Mouse (Mus musculus) ZHBTc4 (cell line): ENCODE data around the gene Ephx1.

Source experiments
- DNase-seq: peaks from one replicate; pipeline ENCODE4 v3.0.0-alpha.2; 2011; ENCODE audit warnings: low read depth, low spot score

Gene Ephx1

GRCm38 (mm10) chr1:181014731-181015500, 5.8 kb downstream of the Ephx1 start:
- DNase-seq = no peak

DNA sequence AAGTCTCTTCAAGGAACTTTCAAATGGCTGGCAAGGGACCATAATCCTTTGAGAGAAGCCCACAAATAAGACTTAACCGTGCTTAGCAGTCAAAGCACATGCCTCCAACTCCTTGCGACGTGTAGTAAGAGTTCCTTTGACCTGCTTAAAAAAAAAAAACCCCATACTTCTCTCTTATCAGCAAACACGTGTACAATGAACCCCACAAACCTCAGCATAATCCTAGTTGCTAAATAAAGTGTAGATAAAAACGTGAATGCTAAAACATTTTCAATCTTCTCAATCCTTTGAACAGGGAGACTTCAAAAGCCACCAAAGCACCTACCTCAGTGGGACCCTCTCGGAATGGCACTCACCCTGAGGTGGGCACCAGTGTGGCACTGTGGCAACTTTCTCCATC, 7.3 kb downstream of the Ephx1 start:
- DNase-seq = no peak

- DNase-seq = no peak
Measured at GRCm38 (mm10) chr1:181012416-181012815, 8.3 kb downstream of the Ephx1 start.

GRCm38 (mm10) chr1:181011601-181012000, 9.1 kb downstream of the Ephx1 start:
- no peak for DNase-seq

DNA sequence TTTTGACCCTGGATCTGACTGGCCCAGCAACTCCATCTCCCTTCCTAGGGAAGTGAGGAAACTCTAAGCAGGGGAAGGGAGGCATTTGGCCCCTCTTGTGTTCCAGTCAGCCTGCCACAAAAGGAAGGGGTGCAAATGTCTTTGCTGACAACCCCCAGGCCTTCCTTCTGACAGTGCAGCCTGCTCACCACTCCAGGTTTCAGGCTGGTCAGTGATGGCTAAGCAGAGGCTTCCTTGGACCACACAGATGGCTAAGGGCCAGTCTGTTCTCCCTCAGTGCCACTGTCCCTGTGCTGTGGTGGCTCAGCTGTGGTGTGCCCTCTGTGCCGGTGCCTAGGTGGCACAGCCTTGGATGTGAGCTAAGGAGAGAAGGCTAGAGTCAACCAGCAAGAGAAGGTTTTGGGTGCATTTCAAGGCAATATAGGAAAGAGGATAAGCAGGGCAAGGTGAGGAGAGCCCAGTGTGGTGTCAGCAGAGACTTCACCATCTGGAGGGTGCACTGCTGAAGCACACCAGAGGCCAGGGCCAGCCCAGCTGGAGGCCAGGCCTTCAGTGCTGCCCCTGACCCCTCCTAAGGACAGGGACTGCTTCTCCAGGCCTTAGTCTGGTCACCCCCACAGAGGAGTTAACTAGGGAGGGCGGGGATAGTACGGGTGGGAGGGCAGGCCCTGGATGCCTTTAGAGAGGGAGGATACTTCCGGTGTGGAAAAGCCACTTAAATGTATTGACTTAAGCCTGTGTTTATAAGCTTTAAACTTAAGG, 10.4 kb downstream of the Ephx1 start:
- DNase-seq = no peak

- no peak for DNase-seq
Measured at GRCm38 (mm10) chr1:181009754-181010153, 10.9 kb downstream of the Ephx1 start.

- no peak for DNase-seq
Measured at GRCm38 (mm10) chr1:181009011-181009590, 11.6 kb downstream of the Ephx1 start.

GRCm38 (mm10) chr1:181008266-181008665, 12.4 kb downstream of the Ephx1 start:
- no peak for DNase-seq

DNA sequence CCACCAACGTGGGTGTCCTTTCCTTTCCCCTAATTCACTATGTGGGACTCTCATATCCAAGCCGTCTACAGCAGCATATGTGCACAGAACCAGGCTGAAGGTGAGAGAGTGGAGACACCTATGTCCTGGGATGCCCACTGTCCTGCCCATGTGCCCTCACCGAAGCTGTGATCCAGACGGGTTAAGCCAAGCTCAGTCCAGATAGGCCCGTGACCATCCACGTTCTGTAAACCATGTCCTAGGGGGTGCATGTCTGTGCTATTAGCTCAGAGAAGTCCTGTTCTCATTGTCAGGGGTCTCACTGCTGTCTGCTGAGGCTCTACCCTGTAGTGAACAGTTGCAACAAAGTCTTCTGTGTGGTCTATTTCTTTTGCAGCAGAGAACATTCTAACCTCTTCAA, 12.9 kb downstream of the Ephx1 start:
- DNase-seq = no peak

GRCm38 (mm10) chr1:181005331-181005730, 15.4 kb downstream of the Ephx1 start:
- no peak for DNase-seq

DNA sequence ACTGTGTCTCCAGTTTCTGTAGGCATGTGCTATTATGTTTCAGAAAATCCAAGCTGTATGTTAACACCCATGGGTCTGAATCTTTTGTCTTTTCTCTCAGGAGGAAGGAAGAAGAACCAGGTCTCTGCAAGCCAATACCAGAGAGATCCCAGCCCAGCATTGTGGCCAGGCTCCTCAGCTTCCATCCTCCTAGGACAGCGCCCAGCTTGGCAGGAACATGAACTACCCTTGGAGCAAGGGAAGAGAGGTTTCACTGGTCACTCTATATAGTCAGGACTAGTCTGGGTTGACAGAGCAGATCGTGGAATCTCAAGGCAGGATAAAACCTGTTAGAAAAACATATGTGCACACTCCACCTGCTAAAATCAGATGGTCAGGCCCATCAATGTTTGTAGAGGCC, 16.9 kb downstream of the Ephx1 start:
- DNase-seq = no peak

DNA sequence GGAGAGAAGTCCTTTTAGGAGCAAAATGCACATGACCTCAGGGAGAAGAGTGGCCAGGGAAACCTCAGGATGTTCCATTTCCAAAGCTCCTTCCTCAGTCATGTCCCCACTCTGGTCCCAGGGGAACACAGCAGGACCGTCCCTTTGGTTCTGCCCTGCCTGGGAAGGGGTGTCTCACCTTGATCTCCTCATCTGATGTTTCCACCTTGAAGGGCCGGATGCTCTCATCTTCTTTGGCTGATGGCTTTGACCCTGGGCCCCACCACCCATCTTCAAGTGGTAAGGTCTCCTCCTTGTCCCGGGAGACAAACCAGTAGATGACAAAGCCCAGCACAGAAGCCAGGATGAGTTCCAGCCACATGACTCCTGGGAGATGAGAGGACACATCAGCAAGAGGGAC, 19.1 kb downstream of the Ephx1 start:
- DNase-seq = no peak

DNA sequence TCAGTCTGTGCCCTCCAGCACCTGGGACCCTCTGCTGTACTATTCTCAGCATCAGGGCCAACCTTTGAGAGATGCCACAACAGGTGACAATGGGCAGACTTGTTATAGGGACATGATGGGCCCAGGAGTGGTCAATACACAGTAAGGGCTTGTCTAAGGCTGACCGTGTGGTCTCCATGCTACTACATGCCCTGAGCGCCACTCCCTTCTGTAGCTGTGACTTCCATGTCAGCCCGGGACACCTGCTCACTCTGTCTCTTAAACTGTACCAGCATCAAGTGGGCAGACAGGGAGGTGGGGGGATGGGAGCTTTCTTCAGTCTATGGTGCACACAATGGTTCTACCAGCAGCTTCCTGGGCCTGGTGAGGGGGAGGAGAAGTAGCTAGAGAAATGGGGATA, 19.5 kb downstream of the Ephx1 start:
- no peak for DNase-seq

- DNase-seq = peak; percentile 36
Measured at GRCm38 (mm10) chr1:181000501-181001092, 20.1 kb downstream of the Ephx1 start.

- peak; percentile 67 for DNase-seq
Measured at GRCm38 (mm10) chr1:180992142-180992541, 28.6 kb downstream of the Ephx1 start.

DNA sequence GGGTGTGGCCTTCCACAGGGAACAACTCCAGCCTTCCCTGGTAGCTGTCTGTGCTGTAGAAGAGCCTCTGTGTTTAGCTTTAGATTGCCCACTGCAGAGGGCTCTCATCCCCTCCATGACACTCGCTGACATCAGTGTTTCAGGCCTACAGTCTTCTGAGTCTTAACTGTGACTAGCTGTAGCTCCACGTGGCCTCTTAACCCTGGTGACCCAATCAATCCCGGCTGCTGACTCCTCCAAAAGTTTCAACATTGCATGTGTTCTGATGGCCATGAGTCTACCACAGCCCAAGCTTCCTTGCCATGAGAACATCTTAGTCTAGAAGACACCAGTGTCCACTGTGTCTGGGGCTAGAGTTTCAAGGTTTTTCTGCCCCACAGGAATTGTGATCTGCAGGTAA, 30.0 kb downstream of the Ephx1 start:
- no peak for DNase-seq

DNA sequence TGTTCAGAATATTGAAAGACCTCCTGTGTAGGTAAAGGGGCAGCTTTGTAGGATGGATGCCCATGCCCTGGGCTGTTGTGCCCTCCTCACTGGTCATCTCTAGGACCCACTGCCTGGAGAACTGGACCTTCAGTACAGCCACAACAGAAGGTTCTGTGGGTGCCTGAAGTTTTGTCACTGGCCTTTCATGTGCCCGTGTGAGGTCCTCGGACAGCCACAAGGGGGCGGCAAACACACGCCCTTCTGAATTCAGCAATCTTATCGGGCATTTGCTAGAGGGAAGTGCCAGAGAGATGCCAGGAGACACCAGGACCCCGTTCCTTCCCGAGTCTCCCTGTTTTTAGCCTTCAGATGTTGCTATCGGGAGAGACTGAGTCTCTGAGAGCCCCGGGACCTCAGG, 32.9 kb downstream of the Ephx1 start:
- peak; percentile 84 for DNase-seq

DNA sequence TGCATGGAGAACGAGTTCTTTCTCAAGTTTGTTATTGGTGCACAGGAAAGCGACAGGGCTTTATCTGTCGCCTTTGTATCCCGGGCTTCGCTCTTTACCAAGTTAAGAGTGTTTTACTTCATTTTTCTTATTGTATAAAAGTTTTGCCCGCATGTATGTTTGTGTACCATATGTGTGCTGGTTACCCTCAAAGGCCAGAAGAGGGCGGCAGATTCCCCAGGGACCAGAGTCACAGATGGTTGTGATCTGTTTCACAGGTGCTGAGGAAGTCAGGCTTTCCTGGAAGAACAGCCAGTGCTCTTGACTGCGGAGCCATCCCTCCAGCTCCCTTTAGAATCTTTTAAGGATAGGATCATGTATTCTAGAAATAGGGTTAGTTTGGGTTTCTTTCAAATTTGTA, 34.0 kb downstream of the Ephx1 start:
- DNase-seq = peak; percentile 78

DNA sequence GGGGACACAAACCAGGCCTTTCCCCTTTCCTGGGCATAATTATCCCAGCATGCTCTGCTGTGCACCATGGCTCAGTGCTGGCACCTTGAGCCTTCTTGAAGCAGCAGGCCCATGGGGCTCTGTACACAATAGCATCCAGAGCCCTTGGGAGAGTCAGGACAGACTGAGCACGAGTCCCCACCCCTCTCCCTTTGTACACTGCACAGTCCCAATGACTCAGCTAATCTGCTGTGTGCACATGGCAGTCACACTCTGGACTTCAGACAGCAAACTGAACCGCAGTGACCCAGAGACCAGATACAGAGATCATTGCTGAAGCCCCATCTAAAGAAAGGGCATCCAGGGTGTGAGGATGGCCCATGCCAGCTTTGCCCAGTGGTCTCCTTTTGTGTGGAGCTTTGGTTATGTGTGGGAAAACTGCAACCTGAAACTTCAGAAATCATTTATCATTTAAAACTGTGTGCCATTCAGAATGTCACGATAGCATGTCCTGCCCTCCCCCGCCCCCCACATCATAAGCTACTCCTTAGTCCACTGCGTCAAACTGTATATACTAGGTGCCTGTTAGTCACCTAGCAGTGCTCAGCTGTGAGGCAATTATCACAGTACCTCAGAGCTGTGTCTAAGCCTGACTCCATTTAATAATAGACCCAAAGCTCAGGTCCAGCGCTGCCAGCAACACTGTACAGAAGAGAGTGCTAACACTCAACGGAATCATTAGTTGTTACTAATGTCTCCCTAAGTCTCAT, 39.2 kb downstream of the Ephx1 start:
- DNase-seq = peak; percentile 72

DNA sequence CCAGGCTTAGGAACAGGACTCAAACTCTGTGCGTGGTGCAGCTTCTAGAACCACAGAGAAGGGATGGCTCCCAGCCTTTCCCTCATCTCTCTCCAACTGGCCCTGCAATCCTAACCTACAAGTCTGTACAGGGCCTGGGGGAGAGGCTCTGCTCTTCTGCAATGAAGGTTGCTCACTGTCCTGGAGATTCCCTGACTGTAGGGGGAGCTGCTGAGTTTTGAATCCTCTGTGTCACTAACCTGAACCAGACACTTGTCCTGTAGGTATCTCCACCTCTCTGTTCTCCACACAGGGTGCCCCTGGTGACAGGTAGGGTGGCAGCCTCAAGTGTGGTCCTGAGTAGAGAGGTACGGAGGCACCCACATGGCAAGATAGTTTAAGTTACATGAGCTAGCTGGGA, 40.2 kb downstream of the Ephx1 start:
- DNase-seq = peak; percentile 85

- DNase-seq = peak; percentile 74
Measured at GRCm38 (mm10) chr1:180979484-180980251, 41.0 kb downstream of the Ephx1 start.
